Mouse (Mus musculus) hindbrain, embryonic 16.5 days (tissue): Measurements from ENCODE around the gene Pard3b. TPM values are rescaled to one million over a fixed set of nuclear protein-coding genes. Genes with fewer than 3 reads are reported as not detected.

Experiments used
- ATAC-seq: fragments of 200-750 bp; cut with Nextera tagmentation; 2 replicates; pipeline ENCODE4 v1.8.0; 2017; ENCODE audit warnings: moderate TSS enrichment, moderate library complexity
- H3K27ac ChIP-seq: fragments of 300-500 bp; sonication (generic); 2 replicates; pipeline ENCODE4 v1.5.1; 2014; ENCODE audit warnings: low read depth, mild to moderate bottlenecking, control low read depth, low read length, moderate library complexity
- H3K27me3 ChIP-seq: fragments of 300-500 bp; sonication (generic); replicated peaks from 2 replicates; pipeline ENCODE4 v1.6.1; 2014; ENCODE audit warnings: low read length; ENCODE audit not compliant: control insufficient read depth, insufficient read depth
- H3K36me3 ChIP-seq: fragments of 300-500 bp; sonication (generic); 2 replicates; pipeline ENCODE4 v1.6.1; 2014; ENCODE audit warnings: mild to moderate bottlenecking, low read length, moderate library complexity, mixed read lengths; ENCODE audit not compliant: control insufficient read depth, insufficient read depth
- H3K4me1 ChIP-seq: fragments of 300-500 bp; sonication (generic); 2 replicates; pipeline ENCODE4 v1.6.1; 2014; ENCODE audit warnings: low read depth, low read length; ENCODE audit not compliant: control insufficient read depth, insufficient read depth
- H3K4me2 ChIP-seq: fragments of 300-500 bp; sonication (generic); 2 replicates; pipeline ENCODE4 v1.6.1; 2014; ENCODE audit warnings: mild to moderate bottlenecking, low read length, control low read depth, moderate library complexity
- H3K4me3 ChIP-seq: fragments of 300-500 bp; sonication (generic); 2 replicates; pipeline ENCODE4 v1.5.1; 2014; ENCODE audit warnings: mild to moderate bottlenecking, low read length, control low read depth, moderate library complexity
- H3K9ac ChIP-seq: fragments of 300-500 bp; sonication (generic); 2 replicates; pipeline ENCODE4 v1.6.1; 2014; ENCODE audit warnings: low read depth, mild to moderate bottlenecking, control low read depth, low read length, moderate library complexity
- H3K9me3 ChIP-seq: fragments of 300-500 bp; sonication (generic); 2 replicates; pipeline ENCODE4 v1.6.1; 2014; ENCODE audit warnings: mild to moderate bottlenecking, low read length, moderate library complexity; ENCODE audit not compliant: control insufficient read depth
- WGBS: fragments of 180-500 bp; shearing (Covaris S2); extraction: QIAGEN DNeasy Blood & Tissue Kit; methylation state at CpG from one replicate; pipeline ENCODE4 v1.1.7; 2014; 5-methylcytosine and 5-hydroxymethylcytosine counted together
- polyA plus RNA-seq: library from polyadenylated mRNA; unstranded; fragments of >200 nt; fragmentation: Nextera tagmentation; extraction: Ambion mirVana; gene quantifications from 2 replicates; pipeline ENCODE4 v1.2.1, GENCODE M21; 2015

The Pard3b gene
- polyA plus RNA-seq: 7.3 and 8.9 TPM in 2 replicates

DNA sequence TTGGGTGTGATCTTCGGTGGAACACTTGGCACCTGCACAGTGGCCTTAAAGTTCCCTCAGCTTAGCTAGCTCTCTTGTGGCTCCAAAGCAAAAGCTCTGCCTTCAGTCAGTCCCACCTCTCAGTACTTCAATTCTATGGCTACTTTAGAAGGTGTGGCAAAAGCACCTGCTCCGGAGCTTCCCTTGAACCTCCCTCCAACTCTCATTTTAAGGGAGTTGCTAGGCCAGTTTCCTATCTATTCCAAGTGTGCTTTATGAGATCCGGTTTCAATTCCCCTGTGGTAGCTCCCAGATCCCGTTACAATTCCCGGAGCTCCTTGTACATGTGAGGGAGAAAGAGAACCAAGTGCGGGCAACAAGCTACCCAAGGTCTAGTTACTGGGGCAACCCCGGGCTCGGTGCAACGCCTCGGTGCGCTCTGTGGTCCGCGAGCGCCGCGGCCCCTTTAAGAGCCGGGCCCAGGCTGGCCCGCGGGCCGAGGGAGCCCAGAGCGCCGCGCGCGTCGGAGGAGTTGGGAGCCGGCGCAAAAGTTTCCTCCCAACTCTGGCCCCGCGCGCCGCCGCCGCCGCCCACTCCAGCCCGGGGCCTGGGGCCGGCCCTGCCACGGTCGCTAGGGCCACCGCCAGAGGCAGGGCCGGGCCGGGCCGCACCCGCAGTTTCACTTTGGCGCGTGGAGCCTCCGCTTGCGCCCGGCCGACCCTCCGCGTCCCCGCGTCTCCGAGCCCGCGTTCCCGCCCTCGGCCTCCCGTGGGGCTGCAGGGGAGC, at the start of gene Pard3b:
Gene Pard3b, plus strand, starts transcription at position 478 of the 765 bp plus-strand sequence.
- ATAC-seq: peak; percentile 91
- Histone ChIP-seq H3K9ac (peak within 1 kb of the TSS; percentile 75), H3K4me3 (peak within 1 kb of the TSS; percentile 69), H3K9me3 (no peaks in the 10 kb centered on the region), H3K27ac (peak within 1 kb of the TSS; percentile 6; the same call in 1 of the 2 replicates), H3K4me2 (peak within 1 kb of the TSS; percentile 80), H3K4me1 (peaks cover 3% of the 10 kb centered on the region; the same call in 1 of the 2 replicates), H3K36me3 (no peaks in the 10 kb centered on the region), H3K27me3 (no peaks in the 10 kb centered on the region)
- under 1% methylated on average over 54 of the region's 60 CpGs for WGBS

- no peak for ATAC-seq
- Histone ChIP-seq H3K4me1 (no peaks in the 10 kb centered on the region), H3K4me2 (no peak overlapping the region), H3K27ac (no peak overlapping the region), H3K27me3 (no peaks in the 10 kb centered on the region), H3K36me3 (no peaks in the 10 kb centered on the region), H3K9ac (no peak overlapping the region), H3K4me3 (no peak overlapping the region), H3K9me3 (no peaks in the 10 kb centered on the region)
Measured at GRCm38 (mm10) chr1:61616176-61616575, 22.4 kb upstream of the Pard3b start.

GRCm38 (mm10) chr1:61620651-61621050, 18.0 kb upstream of the Pard3b start:
- ATAC-seq: no peak
- WGBS: 55% methylated on average over 1 of the region's 1 CpGs
- Histone ChIP-seq H3K27me3 (no peaks in the 10 kb centered on the region), H3K9me3 (no peaks in the 10 kb centered on the region), H3K36me3 (no peaks in the 10 kb centered on the region), H3K27ac (no peak overlapping the region), H3K4me2 (no peak overlapping the region), H3K4me1 (no peaks in the 10 kb centered on the region), H3K4me3 (no peak overlapping the region), H3K9ac (no peak overlapping the region)

DNA sequence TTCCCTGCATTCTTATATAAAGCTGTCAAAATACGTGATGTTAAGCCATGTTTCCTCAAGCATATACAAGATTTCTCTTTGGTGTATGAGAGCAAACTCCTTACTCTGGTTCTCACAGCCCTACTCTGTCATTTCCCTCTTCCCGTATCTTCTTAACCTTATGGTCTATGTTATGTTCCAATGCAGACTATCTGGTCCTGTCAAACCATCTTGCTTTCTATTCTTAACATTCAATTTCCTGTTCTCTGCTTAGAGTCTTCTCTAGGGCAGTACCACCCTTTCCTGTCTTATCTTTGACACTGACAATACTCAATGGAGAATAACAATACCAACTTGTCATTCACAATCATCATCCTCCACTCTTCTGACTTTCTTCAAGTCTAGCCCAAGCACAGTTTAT, 8.8 kb upstream of the Pard3b start:
- H3K27me3 ChIP-seq: no peaks in the 10 kb centered on the region
- H3K4me3 ChIP-seq: no peak overlapping the region
- no peaks in the 10 kb centered on the region for H3K36me3 ChIP-seq
- H3K9ac ChIP-seq: no peak overlapping the region
- no peak overlapping the region for H3K4me2 ChIP-seq
- H3K27ac ChIP-seq: no peak overlapping the region
- no peaks in the 10 kb centered on the region for H3K4me1 ChIP-seq
- no peak for ATAC-seq
- H3K9me3 ChIP-seq: no peaks in the 10 kb centered on the region
- WGBS: 94% methylated on average over 2 of the region's 2 CpGs

- no peaks in the 10 kb centered on the region for H3K9me3 ChIP-seq
- peak overlapping the region; percentile 80 for H3K4me2 ChIP-seq
- peak overlapping the region; percentile 6; the same call in 1 of the 2 replicates for H3K27ac ChIP-seq
- H3K4me1 ChIP-seq: peaks cover 3% of the 10 kb centered on the region; the same call in 1 of the 2 replicates
- H3K4me3 ChIP-seq: peak overlapping the region; percentile 69
- H3K27me3 ChIP-seq: no peaks in the 10 kb centered on the region
- H3K9ac ChIP-seq: peak overlapping the region; percentile 75
- 3% methylated on average over 36 of the region's 40 CpGs for WGBS
- peak; percentile 71 for ATAC-seq
- H3K36me3 ChIP-seq: no peaks in the 10 kb centered on the region
Measured at GRCm38 (mm10) chr1:61639114-61640093, 780 bp downstream of the Pard3b start.

DNA sequence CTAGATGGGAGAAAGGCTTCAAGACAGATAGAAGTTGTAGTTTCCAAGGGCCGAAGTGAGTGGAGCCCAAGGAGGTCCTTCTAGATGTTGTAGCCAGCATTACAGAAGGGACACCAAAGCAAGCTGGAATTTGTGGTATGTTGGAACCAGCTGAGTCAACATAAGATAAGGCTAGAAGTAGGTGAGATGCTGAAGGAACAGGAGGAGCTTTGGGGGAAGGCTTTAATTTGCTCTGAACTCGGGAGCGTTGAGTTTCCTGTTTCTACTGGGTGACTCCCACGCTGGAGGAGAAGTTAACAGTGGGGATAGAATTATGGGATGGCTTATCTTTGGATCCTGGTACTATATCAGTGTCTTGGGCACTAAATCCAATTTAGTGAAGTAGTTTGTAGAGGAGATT, 3.3 kb downstream of the Pard3b start:
- WGBS: 80% methylated on average over 4 of the region's 4 CpGs
- Histone ChIP-seq H3K27ac (no peak overlapping the region), H3K4me2 (no peak overlapping the region), H3K9me3 (no peaks in the 10 kb centered on the region), H3K9ac (no peak overlapping the region), H3K4me1 (peaks cover 3% of the 10 kb centered on the region; the same call in 1 of the 2 replicates), H3K27me3 (no peaks in the 10 kb centered on the region), H3K4me3 (no peak overlapping the region), H3K36me3 (no peaks in the 10 kb centered on the region)
- no peak for ATAC-seq

GRCm38 (mm10) chr1:61645062-61645461, 6.4 kb downstream of the Pard3b start:
- Histone ChIP-seq H3K9ac (no peak overlapping the region), H3K9me3 (no peaks in the 10 kb centered on the region), H3K36me3 (no peaks in the 10 kb centered on the region), H3K4me2 (no peak overlapping the region), H3K4me1 (no peaks in the 10 kb centered on the region), H3K27me3 (no peaks in the 10 kb centered on the region), H3K27ac (no peak overlapping the region), H3K4me3 (no peak overlapping the region)
- 72% methylated on average over 3 of the region's 3 CpGs for WGBS
- ATAC-seq: no peak

DNA sequence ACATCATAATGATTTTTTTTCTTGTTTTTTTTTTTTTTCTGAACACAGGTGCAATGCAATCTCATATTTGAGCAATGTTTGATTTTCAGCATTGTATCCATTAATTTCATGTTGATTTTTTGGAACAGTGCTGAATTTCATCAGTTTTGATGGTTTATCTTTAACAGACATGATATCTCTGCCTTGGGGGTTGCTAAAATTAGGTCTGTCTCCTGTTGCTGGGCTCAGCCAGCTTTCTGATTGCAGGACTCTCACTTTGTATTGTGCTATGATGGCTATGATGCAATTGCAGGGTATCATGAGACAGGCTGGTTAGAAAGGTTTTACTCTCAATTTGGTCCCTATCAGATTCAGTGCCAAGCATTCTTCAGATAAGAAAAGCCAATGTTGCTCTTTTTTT, 11.3 kb downstream of the Pard3b start:
- Histone ChIP-seq H3K27ac (no peak overlapping the region), H3K27me3 (no peaks in the 10 kb centered on the region), H3K4me2 (no peak overlapping the region), H3K4me1 (no peaks in the 10 kb centered on the region), H3K9me3 (no peaks in the 10 kb centered on the region), H3K4me3 (no peak overlapping the region), H3K36me3 (no peaks in the 10 kb centered on the region), H3K9ac (no peak overlapping the region)
- ATAC-seq: no peak
